Mouse (Mus musculus): ENCODE data around the gene Kcns3.
"Not testable (repeated sequence)": the region's sequence is repeated elsewhere in the genome, so short reads cannot be mapped to it uniquely, and the experiment has no call there.

DNA sequence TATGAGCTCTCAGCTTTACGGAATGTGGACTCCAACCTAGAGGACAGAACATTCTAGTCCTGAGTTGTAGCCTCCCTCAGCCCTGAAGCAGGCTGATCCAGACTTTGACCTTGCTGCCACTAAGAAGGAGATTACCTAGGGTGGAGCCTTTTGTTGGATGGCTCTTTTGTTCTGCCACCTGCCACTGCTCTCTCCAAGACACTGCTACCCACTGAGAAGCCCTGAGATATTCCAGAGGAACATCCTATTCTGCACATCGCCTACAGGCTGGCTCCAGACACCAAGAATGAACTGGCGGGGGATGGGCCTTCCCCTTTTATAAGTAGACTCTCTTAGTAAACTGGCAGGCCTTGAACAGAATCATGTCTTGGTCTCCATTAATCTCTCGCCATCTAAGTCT is 98.2 kb downstream of the Kcns3 start:
- not testable (repeated sequence) for TF ChIP-seq CTCF (IDR thresholded peaks at IDR 0.05; ENCODE audit: control insufficient read depth, insufficient read depth, insufficient replicate concordance, low read depth, low read length); POLR2A (IDR thresholded peaks at IDR 0.05; ENCODE audit: control insufficient read depth, low read depth, low read length)

All from testis, adult 2 months (tissue).